24 mouse cellular contexts compared by ENCODE assay signal in genomic region chr11:21403877-21404276, GRCm38 (mm10). TPM values are rescaled to one million over a fixed set of nuclear protein-coding genes. Genes with fewer than 3 reads are reported as not detected.
A peak's percentile ranks its signal among the peaks of the same experiment; 100 is the strongest.
DNase-seq lines count a peak whose midpoint lies in the region; ATAC-seq and TF ChIP-seq lines count a peak whose summit lies in the region.
"Had no signal": no experiment of that assay in that cellular context is flagged by ENCODE, and none has a peak within 500 bp of the region (broad histone marks: within the 10 kb centered on the region; RNA-seq: fewer than 3 reads in every experiment).

No protein-coding gene starts in this region.

- no peak overlapping the region for H3K9ac ChIP-seq in heart, embryonic 15.5 days
- H3K9ac ChIP-seq: embryonic facial prominence, embryonic 13.5 days; forebrain, embryonic 13.5 days; forebrain, postnatal 0 days; hindbrain, embryonic 12.5 days had no signal

- DNase-seq in heart, adult 9 months (ENCODE audit: low spot score in 2 of 2), result no peak
- DNase-seq in thymus, postnatal 0 days (ENCODE audit: low spot score), result peak; percentile 25
- no peak for DNase-seq in thymus, adult 18-20 months
- DNase-seq in spleen, adult 18-20 months, result no peak
- DNase-seq in left cerebral cortex, postnatal 10 days (ENCODE audit: extremely low spot score in 1 of 2, low spot score in 2 of 2), result no peak
- DNase-seq: adrenal gland, adult 8-10 months; cerebellum, adult 11-12 months; cerebellum, adult 9-10 months; cerebellum, postnatal 25 days; forebrain, postnatal 0 days; gastrocnemius, adult 2 months; gastrocnemius, postnatal 25 days; heart, adult 18-20 months; heart, postnatal 4 days had no signal

- intact Hi-C loops in left cerebral cortex, postnatal 10 days (cut with DNase I), result no loop called here

- H3K36me3 ChIP-seq in heart, embryonic 15.5 days, result no peaks in the 10 kb centered on the region
- H3K36me3 ChIP-seq: embryonic facial prominence, embryonic 13.5 days; hindbrain, embryonic 12.5 days had no signal

- no peaks in the 10 kb centered on the region for H3K27me3 ChIP-seq in heart, embryonic 15.5 days
- H3K27me3 ChIP-seq: CH12.LX; embryonic facial prominence, embryonic 13.5 days; forebrain, embryonic 13.5 days; hindbrain, embryonic 12.5 days had no signal

- no peak for TF ChIP-seq POLR2A in bone marrow macrophage, adult 2 months (IDR thresholded peaks at IDR 0.05; ENCODE audit: borderline replicate concordance, low read depth, low read length)

- no peak overlapping the region for H3K4me3 ChIP-seq in heart, embryonic 15.5 days
- no peak overlapping the region for H3K4me3 ChIP-seq in bone marrow macrophage, adult 2 months (ENCODE audit: insufficient read depth, low read length)
- H3K4me3 ChIP-seq: embryonic facial prominence, embryonic 13.5 days; forebrain, embryonic 13.5 days; gastrocnemius, adult 2 months; hindbrain, embryonic 12.5 days had no signal

- H3K9me3 ChIP-seq in heart, embryonic 15.5 days (replicated peaks), result no peaks in the 10 kb centered on the region
- H3K9me3 ChIP-seq: embryonic facial prominence, embryonic 13.5 days; forebrain, embryonic 13.5 days; hindbrain, embryonic 12.5 days had no signal

- no peak for TF ChIP-seq CTCF in bone marrow macrophage, adult 2 months (IDR thresholded peaks at IDR 0.05; ENCODE audit: low read depth, low read length)

- peaks cover 16% of the 10 kb centered on the region for H3K4me1 ChIP-seq in heart, embryonic 15.5 days (replicated peaks)
- peaks cover 15% of the 10 kb centered on the region for H3K4me1 ChIP-seq in bone marrow macrophage, adult 2 months (ENCODE audit: control insufficient read depth, insufficient read depth, low read length)
- H3K4me1 ChIP-seq: forebrain, embryonic 13.5 days; hindbrain, embryonic 12.5 days had no signal

- peak overlapping the region; percentile 40 for H3K27ac ChIP-seq in heart, embryonic 15.5 days
- H3K27ac ChIP-seq in bone marrow macrophage, adult 2 months (ENCODE audit: insufficient read depth, low read depth, low read length), result peak overlapping the region; percentile 30; the same call in 1 of the 2 replicates
- H3K27ac ChIP-seq: embryonic facial prominence, embryonic 13.5 days; forebrain, embryonic 13.5 days; hindbrain, embryonic 12.5 days had no signal

- no peak overlapping the region for H3K4me2 ChIP-seq in heart, embryonic 15.5 days
- H3K4me2 ChIP-seq: embryonic facial prominence, embryonic 13.5 days; forebrain, embryonic 13.5 days; heart, embryonic 11.5 days; hindbrain, embryonic 12.5 days had no signal

- no peak for ATAC-seq in heart, embryonic 15.5 days (replicated peaks; ENCODE audit: insufficient number of reproducible peaks, insufficient read depth, low FRiP score, low read depth)
- ATAC-seq: forebrain, embryonic 13.5 days; forebrain, postnatal 0 days; hindbrain, embryonic 16.5 days; inflammation-experienced regulatory T-cells, adult 6 months; intestine, postnatal 0 days had no signal

- WGBS in heart, embryonic 15.5 days, result 23% methylated on average over 1 of the region's 1 CpGs

RNA-seq across cellular contexts. Expression of gene Ugp2, which starts 32.9 kb away (rescaled TPM):
- 149 and 175 TPM in 2 replicates for polyA plus RNA-seq in heart, embryonic 15.5 days (2015; fragmentation: Nextera tagmentation; extraction: Ambion mirVana)
- 39.9 and 49.9 TPM in 2 replicates for polyA plus RNA-seq in thymus, postnatal 0 days (2015; fragmentation: Nextera tagmentation; extraction: Ambion mirVana)
- polyA plus RNA-seq in bone marrow macrophage, adult 2 months (2012; ENCODE audit: insufficient read depth, insufficient read length, missing spikeins), result 84.5 and 88.9 TPM in 2 replicates
- total RNA-seq in left cerebral cortex, postnatal 10 days (2021), result 10 to 100 TPM; 68.8 to 69.9 TPM
